Mouse (Mus musculus): ENCODE data around the gene Abcg8.

The Abcg8 gene

DNA sequence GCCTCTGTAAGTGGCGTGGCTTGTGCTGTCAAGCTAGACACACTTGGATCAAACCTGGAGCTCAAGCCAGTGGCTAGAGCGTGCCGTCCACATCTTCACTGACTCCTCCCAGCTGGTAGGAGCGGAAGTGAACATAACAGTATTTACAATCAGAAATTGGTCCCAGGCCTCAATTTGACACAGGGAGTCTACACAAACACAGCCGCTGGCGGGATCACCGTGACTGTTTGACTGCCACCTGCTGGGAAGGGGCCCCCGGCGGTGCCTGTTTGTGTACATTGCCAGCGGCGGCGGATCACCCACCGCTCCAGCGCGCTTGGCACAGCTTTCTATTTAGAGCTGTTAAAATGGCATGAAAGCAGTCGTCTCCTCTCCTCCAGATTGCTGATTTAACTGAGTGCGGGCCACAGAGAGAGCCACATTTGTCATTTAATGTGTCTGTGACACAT, 33.3 kb downstream of the Abcg8 start:
- intact Hi-C loops (cut with DNase I): no loop called here

GRCm38 (mm10) chr17:84713563-84714164, 37.6 kb downstream of the Abcg8 start:
- intact Hi-C loops (cut with DNase I): no loop called here

- intact Hi-C loops (cut with DNase I): no loop called here
Measured at GRCm38 (mm10) chr17:84714930-84715329, 38.8 kb downstream of the Abcg8 start.

- intact Hi-C loops (cut with DNase I): no loop called here
Measured at GRCm38 (mm10) chr17:84716252-84716872, 40.3 kb downstream of the Abcg8 start.

- intact Hi-C loops (cut with DNase I): no loop called here
Measured at GRCm38 (mm10) chr17:84717416-84717815, 41.3 kb downstream of the Abcg8 start.

GRCm38 (mm10) chr17:84719105-84719504, 43.0 kb downstream of the Abcg8 start:
- intact Hi-C loops (cut with DNase I): no loop called here

DNA sequence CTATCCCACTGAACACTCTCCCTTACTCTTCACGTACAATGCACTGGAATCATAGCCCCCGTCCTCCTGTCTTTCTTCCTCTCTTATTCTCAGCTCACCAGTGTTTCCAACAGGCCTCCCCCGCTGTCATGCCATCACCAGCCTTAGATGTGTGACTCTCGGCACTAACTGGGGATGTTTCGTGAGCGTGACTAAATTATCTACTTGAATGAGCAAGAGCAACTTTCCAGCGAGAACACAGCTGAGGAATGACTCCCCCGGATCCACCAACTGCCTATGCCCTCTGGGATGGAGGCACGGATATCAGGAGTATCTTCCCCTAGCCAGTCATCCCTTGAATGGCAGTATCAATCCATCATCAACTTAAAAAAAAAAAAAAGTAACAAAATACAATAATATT, 47.9 kb downstream of the Abcg8 start:
- intact Hi-C loops (cut with DNase I): no loop called here

GRCm38 (mm10) chr17:84725163-84725562, 49.1 kb downstream of the Abcg8 start:
- intact Hi-C loops (cut with DNase I): no loop called here

GRCm38 (mm10) chr17:84728201-84728911, 52.3 kb downstream of the Abcg8 start:
- intact Hi-C loops (cut with DNase I): no loop called here

GRCm38 (mm10) chr17:84729140-84729539, 53.0 kb downstream of the Abcg8 start:
- intact Hi-C loops (cut with DNase I): no loop called here

DNA sequence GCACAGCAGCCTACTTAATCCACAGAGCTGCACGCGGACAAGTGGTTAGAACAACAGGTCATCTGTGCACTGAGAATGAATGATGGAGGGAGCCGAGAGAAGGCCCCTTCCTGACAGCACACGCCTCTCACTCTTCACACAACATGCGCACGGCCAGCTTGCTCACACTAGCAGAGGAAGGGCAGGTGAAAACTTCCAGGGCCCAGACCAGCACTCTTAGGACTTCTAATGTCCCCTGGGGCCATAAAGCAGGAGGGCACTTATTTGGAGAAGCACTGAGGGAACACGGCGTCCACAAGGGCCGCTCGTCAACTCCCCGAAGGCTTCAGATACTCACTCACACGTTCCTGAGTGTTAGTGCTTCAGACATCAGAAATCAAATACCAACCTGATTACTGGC, 55.3 kb downstream of the Abcg8 start:
- intact Hi-C loops (cut with DNase I): no loop called here

DNA sequence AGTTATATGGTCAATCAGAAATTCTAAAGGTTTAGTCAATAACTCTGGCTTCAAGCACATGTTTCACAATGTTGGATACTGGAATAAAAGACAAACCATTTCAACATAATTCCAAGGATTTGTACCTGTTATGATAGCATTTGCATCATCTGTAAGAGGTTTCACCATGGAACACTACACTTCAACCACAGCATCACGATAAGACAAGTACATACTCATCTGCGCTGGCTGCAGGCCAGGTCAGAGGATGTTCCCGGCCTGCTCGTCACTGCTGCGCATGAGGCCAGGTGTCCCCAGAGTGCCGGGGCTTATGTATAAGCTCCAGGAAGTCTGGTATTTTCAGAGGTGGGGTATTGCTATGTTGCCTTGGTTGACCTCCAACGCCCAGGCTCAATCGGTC, 56.5 kb downstream of the Abcg8 start:
- intact Hi-C loops (cut with DNase I): no loop called here

GRCm38 (mm10) chr17:84736719-84737118, 60.6 kb downstream of the Abcg8 start:
- intact Hi-C loops (cut with DNase I): no loop called here

DNA sequence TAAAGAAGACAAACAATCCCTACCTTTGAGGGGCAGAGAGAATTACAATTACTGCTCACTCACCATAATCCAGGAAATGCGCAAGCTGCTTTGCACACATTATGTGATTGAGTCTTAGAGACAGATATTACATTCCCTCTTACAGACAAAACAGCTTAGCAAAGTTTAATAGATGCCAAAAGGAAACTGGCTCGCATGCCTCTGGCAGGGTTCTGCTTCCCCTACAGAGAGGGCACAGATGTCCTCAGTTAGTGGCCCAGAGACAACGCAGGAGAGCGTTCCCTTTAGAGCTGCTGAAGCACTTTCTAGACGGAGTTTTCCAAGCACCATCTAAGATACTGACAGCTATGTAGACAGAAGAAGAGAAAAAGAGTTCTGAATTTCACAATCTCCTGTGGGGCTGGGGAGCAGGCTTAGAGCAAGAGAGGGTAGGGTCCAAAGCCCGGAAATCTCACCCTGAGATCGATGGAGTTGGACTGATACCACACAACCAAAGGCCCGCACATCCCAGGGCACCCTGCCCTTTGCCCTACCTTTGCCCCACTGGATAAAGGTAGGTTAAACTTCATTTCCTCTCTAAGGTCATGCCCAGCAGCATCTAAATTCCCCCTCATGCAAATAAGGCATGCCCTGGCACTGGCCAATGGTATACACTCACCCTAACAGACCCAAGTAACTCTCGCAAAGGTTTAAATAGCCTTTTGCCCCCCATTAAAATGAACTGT, 62.1 kb downstream of the Abcg8 start:
- intact Hi-C loops (cut with DNase I): no loop called here

GRCm38 (mm10) chr17:84744256-84744655, 68.2 kb downstream of the Abcg8 start:
- intact Hi-C loops (cut with DNase I): no loop called here

GRCm38 (mm10) chr17:84745001-84745400, 68.9 kb downstream of the Abcg8 start:
- intact Hi-C loops (cut with DNase I): no loop called here

GRCm38 (mm10) chr17:84747212-84747611, 71.1 kb downstream of the Abcg8 start:
- intact Hi-C loops (cut with DNase I): no loop called here

- intact Hi-C loops (cut with DNase I): no loop called here
Measured at GRCm38 (mm10) chr17:84748152-84748682, 72.1 kb downstream of the Abcg8 start.

GRCm38 (mm10) chr17:84749297-84749696, 73.2 kb downstream of the Abcg8 start:
- intact Hi-C loops (cut with DNase I): no loop called here
